Mouse (Mus musculus) kidney, postnatal 14 days (tissue): ENCODE results near the gene Impg1.
A peak's percentile ranks its signal among the peaks of the same experiment; 100 is the strongest.

Experiments used
- DNase-seq: peaks from one replicate; pipeline ENCODE4 v3.0.0; 2022; ENCODE audit warnings: mixed read lengths

Impg1 gene

DNA sequence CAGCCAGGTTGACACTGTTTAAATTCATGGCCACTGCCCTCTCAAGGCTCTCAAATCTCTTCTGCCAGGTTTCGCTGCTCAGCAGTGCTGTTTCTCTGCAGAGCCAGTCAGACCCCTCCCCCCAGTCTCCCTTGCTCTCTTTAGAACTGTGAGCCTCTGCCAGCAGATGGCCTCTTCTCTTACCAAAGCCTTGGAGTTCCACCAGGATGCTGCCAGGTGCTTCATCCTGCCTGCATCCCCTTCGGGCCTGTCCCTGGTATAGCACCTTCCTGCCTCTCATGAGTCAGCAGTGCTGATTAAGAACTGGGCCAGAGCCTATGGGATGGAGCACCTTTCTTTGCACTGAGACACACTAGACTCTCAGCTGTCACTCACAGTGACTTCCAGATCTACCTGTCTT is 188.1 kb downstream of the Impg1 start:
- no peak for DNase-seq

DNA sequence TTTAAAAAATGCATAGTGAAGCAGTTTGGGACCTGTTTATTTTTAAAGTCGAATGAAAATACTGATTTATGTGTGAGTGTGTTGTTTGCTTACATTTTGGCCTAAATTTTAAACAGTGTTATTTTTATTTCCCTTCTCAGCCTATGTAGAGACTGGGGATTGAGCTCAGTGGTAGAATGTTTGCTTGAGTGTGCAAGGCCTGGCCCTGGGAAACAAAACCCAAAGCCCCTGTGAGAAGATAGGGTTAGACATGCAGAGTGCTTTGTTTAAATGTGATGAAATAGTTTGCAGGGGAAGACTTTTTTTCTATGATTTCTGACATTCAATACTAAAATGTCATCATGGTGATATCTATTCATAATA is 189.5 kb downstream of the Impg1 start:
- no peak for DNase-seq

DNA sequence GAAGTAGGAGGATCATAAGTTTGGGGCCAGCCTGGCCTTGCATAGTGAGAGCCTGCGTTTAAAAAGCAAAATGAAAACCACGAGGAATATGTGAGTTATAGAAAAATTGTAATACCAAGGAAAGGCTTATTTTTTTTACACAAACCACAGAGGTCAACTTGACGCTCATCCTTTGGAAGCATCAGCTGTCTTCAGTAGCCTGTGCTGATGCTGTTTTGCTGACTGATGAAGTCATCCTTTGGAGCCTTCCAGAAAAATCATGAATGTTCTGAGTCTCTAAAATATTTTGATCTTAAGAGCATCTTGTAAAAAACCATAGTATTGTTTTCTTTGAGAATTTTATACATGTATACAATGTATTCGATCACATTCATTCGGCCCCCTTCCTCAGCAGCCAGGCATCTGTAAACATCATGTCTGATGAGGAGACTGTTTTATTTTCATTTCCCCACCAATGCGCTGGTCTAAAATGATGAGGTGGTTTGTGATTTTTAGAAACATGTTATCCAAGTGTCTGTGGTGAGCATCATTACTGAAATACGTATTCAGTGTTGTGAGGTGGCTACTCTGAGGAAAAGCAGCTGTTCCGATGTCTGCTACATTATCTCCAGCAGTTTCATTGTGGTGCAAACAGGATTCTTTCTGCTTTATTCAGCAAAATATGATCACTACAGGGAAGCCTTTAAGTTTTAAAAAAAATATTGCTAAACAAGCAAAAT is 190.1 kb downstream of the Impg1 start:
- DNase-seq, result no peak

DNA sequence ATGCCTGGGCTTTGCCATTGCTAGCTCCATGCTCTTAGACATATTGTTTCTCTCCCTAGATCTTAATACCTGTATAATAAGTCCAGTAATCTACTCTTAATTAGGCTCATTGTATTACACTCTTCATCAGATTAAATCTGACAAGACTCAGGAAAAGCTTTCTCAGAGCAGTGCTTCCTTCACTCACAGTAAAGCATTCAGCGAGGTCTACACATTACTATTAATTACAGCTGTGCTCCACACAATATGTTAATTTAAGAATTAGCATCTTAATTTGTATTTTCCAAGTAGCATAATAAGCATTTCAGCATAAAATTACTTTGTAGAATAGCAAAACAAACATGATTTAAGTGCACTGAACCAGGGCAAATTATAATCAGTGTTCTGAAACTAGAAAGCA is 192.3 kb downstream of the Impg1 start:
- no peak for DNase-seq

DNA sequence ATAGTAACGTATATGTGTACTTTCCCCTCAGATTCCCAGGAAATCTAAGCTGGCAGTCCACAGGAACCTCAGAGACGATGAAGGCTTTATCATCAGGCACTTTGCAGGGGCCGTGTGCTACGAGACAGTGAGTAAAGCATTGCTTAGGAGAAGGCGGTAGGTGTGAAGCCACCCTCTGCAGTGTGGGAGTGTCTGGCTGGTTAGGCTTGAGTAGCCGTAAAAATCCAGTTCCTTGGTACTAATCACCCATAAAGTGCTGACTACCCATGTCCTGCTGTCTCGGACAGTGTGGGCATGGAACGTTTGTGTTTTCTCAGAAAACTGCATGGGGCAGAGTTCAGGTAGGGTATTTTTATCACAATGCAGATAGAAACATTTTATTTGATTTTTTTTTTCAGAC is 195.7 kb downstream of the Impg1 start:
- peak; percentile 56 for DNase-seq

DNA sequence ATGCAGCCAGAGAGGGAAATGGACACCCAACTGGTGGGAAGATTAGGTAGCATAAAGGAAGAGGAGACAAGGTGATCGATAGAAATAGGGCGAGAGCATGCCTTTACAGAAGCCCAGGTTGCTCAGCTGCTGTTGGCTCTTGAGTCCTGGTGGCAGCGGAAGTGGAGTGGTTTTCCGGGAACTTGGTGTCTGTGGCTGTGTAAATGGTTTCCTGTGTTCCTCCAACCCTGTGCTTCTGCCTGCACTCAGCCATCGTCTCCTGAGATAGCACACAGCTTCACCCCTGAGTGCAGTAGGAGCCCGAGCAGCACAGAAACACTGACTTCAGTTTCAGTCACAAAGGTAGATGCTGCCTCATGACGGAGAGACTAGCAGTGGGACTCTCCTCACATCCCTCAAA is 198.8 kb downstream of the Impg1 start:
- DNase-seq, result no peak

DNA sequence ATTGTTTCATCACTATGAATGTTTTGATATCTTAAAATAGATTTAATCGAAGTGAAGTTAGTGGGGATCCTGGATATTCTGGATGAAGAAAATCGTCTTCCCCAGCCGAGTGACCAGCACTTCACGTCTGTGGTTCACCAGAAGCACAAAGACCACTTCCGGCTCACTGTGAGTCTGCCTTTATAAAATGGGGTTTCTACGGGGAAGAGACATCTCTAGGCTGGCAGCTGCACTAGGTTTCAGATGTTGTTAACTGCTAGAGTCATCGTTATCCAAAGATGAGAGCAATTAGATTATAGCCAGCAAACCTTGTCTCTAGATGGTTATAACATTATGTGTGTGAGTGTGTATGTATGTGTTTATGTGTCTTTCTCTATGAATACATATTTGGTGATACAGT is 199.2 kb downstream of the Impg1 start:
- no peak for DNase-seq
